Mouse (Mus musculus) MN1 (cell line): ENCODE data around the gene Cbx5.

Experiments used
- DNase-seq: peaks from one replicate; pipeline ENCODE4 v3.0.0-alpha.2; 2016; ENCODE audit warnings: low spot score

Cbx5 gene

DNA sequence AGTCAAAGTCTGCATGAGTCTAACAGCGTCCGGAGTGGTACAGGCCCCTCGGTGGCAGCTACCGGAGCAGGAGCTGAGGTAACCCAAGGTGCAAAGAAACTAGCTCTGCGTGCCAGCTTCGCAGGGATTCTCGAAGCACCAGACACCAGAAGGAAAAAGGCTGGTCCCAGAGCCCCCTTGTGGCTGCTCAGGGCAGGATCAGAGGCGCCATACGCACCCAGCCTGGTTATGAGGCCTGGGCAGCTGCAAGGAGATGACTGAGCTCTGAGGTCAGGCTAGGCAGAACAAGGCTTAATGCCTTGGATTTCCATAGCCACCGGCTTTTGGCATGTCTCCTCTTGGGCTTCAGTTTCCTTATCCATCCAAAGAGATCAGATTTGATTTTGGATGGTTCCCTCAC, 67.1 kb downstream of the Cbx5 start:
- peak; percentile 94 for DNase-seq

DNA sequence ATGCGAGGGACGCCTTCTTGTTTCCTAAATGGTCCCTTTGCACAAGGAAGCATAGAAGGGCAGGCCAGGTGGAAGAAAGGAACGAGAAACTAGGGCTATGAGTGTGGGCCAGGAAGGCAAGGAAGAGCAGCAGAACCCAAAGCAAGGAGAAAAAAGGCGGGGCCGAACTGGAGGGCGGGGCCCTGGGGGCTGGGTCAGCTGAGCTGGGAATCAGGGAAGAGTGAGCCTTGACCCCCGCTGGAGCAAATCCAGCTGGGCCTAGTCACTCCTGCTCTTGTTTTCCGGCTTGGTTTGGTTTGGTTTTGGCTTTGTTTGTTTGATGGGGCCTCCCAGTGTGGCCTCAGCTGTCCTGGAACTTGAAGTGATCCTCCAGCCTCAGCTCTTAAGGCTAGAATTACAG, 68.3 kb downstream of the Cbx5 start:
- DNase-seq: no peak

DNA sequence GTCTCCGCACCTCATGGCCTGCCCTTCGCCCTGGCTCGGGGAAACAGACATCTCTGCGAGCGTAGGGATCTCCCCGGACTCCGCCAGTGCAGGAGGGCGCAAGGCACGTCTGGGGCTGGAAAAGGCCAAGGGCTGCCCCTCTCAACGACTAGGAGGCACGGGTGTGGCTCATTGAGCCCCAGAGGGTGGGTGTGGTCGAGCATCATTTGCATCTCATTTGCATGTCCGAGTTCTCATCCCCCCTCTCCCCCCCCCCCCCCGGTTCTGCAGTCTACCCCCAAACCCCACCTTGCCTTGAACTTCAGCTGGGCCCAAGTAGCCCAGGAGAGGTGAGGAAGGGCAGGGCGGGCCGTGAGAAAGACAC, 69.3 kb downstream of the Cbx5 start:
- DNase-seq: no peak

DNA sequence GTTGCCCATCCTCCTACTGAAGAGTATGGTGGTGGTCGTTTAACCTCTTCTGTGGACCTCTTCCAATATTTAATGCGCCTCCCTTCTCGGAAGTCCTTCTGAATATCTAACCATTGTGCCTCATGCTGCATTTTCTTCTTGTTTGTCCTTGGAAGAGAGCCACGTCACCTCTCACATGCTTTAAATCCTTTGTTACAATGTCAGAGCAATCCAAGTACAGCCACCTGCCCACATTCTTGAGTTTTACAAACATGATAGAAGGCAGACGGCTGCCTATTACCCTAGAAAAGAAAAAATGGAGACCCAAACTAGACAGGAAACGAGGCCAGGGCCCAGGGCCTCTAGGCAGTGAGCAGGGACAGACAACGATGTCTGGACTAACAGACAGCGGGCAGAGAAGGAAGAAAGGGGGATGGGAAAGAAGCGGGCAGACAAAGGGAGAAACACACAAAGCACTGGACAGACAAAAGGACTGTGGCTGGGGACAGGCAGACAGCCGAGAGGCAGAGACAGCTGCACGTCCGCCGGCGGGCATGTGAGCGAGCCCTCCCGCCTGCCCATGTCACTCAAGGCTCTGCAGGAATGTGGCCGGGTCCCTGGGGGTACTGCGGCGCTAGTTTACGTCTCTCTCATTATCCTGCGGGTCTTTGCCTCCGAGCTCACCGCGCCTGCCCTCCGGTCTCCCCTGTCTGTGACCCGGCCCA, 69.9 kb downstream of the Cbx5 start:
- DNase-seq: no peak

DNA sequence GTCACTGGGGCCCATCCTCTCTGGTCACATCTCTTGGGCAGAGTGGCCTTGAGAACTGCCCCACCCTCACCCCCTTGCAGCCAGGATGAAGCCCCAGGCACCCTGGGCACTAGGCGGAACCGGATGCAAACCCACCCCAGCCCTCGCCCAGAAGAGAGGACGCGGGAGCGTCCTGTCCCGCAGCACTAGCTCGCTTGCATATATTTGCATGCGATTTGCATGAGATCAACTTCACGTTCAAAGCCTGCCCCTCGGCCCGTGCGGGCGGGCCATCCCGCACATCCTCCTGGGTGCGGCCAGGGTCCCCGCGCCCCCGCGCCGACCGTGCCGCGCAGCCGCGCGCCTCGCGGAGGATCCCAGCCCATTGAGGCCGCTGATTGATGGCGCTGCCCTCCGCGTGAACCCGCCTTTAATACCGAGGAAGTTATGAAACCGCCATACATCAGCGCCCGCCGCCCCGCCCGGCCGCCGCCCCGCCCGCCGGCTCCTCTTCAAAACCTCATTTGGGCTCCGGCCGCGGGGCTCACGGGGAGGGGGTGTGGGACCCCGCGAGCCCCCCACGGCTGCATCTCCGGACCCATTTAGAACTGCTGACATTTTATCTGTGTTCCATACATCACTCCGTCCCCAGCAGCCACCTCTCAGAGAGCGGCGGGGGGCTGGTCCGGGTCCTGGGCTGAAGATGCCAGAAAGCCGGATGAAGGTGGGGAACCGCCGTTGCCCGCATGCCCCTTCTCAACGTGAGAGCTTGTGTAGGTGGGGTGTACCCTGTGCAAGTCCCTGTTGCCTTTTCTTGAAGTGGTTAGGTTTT, 70.6 kb downstream of the Cbx5 start:
- DNase-seq: peak; percentile 82

DNA sequence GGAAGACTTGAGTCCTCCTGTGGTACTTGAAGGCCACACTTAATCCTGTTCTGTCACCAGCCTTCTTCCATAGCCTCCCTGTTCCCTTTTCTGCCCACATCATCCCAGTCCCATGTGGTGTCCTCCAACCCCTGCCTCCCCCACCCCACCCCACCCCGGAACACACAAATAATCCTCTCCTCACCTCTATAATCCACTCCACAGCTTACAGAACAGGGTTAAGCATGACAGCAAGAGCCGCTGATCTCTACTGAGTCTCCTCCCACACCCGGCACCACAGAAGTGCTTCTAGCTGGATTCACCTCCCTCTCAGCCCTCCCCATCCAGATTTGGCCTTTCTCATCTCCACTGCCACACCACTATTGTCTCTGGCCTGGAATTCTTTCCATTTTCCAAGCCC, 71.8 kb downstream of the Cbx5 start:
- peak; percentile 65 for DNase-seq

DNA sequence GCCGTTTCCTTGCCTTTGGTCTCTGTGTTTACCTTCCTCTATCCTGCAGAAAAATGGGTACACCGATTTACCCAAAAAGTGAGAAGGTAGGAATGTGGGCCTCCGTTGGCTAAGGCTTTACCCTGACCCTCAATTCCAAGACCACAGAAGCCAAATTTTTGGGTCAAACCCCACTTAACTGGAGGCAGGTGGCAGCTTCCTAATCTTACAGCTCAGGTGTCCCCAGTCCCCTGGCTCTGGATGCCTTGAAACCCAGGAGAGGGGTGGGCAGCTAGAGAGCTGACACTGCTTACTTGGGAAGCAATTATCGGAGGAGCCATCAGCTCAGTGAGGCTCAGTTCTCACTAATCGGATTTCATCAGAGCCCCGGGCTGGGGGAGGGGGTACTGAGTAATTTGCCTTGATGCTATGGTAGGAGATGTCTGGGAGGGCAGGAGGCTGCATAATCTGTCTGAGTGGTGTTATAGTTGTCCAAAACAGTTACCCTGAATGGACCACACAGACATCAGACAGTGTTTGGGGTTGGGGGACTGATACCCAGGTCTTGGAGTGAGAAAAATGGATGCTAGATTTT, 72.5 kb downstream of the Cbx5 start, which contains the start of gene Smug1:
TSS of gene Smug1 (minus strand) at position 51 of the 574 bp plus-strand sequence.
- DNase-seq: peak; percentile 63

DNA sequence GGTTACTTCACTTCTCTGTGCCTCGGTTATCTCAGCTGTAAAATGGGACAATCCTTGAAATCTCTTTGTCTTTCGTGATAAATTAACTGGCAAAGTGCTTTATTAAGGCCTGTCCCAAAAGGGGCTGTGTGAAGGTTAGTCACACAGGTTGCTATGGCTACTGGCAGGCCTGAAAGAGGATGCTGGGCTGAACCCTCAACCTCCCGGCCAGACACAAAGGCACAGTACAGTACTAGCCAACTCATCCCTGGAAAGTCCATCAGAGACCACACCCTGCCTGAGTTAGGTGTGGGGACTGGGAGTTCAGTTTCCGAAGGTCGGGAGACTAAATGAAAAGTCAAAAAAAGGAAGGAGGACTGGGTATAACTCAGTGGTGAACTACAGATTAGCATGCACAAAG, 73.7 kb downstream of the Cbx5 start:
- no peak for DNase-seq

DNA sequence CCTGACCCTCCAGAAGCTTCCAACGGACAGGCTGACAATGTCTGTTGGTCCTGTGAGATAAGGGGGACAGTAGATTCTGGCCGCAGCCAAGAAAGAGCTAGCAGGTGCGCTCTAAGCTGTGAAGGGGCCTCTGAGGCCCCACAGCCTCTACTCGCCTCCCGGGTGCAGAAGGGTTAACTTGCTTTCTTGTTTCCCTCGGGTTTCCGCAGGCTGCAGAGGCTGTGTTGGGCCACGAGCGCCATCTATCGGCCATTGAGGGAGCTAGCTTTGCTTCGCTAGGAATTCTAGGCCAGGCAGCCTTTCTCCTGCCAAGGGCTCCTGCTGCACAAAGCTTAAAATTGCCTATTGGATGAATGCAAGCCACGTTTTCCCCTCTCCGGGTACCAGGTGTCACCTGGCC, 74.2 kb downstream of the Cbx5 start:
- DNase-seq: peak; percentile 98

DNA sequence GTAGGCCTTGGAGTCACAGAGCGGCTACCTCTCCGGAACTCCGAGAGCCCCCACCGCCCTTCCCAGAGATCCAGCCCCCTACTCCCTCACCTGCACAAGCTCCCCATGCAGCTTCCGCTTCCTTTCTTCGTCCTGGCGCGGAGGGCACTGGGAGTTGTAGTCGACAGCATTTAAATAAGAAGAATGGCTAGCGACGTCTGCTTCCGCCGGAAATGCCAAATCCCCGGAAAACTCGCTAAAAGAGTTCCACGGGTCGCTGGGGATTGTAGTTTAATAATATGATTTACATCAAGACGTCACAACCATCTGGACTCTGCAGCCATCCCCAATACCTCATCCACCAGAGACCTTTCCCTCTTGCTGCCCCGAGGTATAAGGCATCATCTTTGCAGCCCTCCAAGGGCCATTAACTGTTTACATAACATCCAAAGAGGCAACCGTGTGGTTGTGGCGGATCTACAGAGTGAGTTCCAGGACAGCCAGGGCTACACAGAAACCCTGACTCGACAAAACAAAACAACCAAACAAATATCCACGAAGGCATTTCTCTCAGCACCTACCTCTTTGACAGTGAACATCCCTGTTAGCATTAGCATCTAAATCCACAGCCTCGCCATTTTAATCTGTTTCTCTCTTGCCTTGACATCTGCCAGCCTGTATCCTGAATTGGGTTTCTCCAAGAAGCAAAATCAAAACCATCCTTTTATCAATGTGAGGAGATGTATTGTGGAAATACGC, 76.3 kb downstream of the Cbx5 start:
- DNase-seq: peak; percentile 97

DNA sequence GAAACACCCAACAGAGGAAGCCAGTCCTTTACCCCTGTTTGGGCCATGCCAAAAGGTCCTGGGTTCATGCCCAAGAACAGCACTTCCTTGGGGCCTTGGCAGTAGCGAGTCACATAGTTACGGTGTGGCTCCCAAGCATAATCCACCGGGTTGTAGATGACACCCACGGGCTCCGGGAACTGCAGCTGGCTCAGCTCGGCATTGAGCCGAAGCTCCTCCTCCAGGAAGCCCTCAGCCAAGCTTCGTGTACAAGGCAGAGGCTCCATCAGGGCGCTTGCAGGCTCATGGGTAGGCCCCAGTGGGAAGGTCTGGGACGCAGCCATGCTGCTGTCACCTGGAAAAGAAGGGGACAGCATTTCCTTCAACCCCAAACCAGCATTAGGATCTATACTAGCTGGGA, 82.0 kb downstream of the Cbx5 start:
- no peak for DNase-seq

DNA sequence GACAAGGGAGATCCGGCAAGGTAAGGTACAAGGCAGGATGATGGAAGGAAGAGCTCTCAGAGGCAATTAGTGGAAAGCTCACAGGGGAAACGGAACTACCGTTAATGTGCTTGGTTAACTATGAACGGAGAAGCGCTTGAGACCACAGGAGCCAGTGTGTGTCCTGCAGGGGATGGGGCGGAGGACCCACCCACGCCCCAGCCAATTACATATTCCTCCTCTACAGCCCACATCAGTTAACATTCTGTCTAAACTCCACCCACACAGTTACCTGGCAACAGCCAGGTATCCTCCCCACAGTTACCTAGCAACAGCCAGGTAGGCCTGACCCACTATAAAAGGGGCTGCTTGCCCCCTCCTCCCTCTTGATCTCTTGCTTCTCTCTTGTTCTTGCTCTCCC, 82.7 kb downstream of the Cbx5 start:
- no peak for DNase-seq

DNA sequence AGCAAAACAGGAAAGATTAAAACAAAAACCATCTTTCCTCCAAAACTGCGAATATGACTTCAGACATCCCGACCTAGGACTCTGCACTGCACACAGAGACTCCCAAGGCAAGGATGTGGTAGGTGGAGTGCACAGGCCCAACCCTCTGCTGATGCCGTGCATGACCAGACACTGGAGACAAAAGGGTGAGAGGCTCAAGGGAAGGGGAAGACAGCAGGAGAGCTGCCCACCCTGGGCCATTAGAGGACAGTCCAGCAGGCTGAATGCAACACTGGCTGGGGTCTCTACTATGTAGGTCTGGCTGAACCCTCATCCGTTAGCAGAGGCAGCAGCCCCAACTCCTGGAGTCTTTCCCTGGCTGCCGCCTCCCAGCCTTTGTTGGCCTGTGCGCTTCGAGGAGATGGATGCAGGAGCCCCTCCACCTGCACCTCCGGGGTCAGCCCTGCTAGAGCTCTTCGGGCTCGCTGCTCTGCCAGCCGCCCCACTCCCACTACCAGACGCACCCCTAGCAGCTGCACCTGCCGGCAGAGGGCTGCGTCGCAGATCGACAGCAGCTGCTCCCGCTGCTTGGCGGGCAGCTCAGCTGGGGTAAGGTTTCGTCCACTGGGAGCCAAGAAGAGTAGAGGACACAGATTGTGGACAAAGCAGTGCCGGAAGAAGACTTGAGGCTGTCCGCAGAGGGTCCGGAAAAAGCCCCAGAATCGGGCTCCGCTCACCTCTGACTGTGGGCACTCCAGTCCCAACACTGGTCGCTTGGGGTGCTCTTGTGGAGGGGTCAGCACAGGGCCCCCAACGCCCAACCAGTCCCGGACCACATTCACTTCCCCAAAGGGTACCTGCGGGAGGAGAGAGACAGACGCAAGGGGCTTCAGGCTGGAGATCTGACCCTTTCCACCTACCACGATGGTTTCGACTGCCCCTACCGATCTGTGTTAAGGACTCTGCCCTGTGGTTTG, 84.0 kb downstream of the Cbx5 start:
- DNase-seq: no peak

DNA sequence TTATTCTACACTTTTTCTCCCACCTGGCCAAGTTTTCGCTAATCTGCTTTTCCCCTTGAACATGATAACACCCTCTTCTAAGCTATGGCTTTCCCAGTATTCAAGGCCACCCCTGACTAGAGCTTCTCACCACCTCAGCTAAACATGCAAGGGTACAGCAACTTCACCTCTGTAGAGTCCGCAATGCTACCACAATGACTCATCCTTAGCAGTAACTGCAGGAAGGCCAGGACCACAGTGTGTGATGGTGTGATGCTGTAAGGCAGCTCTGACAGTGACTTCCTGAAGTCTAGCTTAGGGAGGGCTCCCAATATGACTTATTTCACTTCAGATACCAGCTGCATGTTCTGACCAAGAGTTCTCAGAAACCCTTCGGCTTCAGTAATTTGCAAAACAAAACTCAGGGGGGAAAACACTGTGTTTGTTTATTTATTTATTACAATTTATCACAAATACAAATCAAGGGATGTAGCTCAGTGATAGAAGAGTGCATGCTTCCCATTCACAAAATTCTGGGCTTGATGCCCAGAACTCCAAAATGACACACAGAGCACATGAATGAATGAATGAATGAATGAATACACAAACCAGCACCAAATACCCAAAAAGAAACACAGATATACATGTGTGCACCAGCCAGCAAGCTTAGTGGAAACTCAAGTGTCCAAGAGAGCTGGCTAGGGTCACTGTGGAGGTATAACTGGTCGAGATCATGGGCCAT, 86.6 kb downstream of the Cbx5 start:
- DNase-seq: peak; percentile 38

DNA sequence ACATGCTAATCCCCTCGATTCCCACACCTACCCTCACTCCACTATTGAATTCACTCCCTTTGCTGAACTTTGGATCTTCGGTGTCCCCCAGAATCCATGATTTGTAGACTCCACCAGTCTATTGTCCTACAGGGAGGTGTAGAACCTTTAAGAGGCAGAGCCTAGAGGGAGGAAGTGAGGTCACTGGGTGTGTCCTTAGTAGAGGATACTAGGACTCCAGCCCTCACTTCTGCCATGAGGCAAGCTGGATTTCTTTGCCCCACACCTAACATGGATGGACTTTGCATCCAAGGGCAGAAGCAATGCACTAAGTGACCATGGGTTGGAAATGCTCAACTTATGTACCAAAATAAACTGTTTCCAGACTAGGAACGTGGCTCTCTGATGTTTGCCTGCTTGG, 87.2 kb downstream of the Cbx5 start:
- no peak for DNase-seq

DNA sequence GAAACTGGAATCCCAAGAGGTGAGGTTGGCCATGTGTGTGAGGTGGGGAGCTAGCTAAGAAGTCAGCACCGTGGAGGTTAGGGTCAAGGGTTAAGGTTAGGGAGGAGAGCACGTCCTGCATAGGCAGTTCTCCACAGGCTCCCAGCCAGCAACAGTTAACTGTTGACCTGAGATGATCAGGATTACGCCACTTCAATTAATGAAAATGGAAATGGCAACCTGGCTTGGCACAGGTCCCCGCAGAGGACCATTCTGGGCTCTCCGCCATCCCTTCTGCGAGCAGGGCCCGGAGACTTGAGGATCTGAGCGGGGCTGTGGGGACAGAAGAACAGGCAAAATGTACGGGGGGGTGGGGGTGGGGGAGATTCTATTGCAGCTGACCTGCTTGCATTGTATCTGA, 91.8 kb downstream of the Cbx5 start:
- peak; percentile 78 for DNase-seq

DNA sequence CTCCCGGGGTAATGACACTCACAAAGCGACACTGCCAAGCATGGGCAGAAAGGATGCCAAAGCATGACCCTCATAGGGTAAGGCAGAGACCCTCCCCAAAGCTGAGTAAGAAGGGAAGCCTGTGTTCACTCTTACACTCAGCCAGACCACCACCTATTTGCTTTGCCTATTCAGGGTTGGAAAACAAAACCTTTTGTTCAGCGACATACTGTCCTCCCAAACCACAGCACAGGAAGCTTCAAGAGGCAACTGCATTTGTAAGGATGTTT, 92.3 kb downstream of the Cbx5 start:
- DNase-seq: no peak

DNA sequence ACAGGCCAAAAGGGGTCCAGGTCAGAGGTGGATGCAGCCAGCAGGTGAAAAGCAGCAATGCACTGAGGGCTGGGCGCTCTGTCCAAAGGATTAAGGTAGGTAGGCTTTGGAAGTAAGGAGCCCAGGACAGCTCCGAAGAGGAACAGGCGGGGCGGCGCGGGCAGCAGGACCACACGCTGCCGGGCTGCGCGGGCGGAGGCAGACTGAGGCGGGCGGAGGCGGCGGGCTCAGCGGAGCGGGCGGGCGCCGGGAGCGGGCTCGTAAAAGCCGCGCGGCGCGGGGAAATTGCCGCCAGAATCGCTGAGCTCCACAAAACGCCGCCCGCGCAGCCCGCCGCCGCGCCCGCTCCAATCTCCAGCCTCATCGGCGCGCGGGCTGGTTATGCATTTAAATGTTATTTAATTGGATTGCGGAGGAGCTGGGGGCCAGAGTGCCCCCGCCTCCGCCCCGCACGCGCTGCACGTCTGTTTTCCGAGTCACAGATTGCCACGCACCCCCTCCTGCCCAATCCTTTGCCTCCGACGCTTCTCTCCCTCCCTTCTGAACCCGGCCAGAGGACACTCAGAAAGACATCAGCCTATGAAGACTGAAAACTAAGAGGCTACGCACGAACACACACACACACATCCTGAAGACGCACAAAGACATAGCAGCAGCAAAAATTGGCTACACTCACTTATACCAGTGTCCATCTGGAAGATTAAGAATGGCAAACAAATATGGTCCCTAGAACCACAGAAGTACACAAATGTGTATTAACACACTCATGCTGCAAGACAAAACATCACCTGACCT, 92.8 kb downstream of the Cbx5 start:
- DNase-seq: peak; percentile 74

DNA sequence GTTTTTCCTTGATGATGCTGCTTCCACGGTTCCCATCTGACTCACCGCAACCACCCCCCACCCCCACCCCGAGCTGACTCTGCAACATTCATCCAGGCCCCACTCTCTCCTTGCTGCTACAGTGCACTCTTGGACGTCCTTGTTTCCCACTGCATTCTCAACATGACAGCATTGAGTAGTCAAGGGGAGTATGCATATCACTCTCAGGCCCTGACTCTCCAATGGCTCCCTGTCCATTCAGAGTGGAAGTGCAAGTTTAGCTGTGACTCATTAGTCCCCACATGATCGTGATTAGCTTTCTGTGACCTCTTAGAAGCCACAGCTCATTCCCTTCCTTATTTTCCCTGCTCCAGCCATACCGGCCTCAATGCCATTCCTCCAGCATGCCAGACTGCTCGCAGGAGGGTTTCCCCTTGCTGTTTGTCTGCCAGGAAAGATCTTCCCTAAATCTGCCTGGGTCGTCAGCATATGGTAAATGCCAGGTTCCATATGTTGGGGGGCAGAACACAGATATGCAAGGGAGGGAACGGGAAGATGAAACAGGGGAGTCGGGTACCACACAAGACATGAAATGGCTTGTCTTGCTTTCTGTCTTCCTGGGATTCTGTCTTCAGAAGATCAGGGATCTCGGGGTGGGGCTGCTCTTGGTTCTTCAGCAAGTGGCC, 93.8 kb downstream of the Cbx5 start:
- no peak for DNase-seq

DNA sequence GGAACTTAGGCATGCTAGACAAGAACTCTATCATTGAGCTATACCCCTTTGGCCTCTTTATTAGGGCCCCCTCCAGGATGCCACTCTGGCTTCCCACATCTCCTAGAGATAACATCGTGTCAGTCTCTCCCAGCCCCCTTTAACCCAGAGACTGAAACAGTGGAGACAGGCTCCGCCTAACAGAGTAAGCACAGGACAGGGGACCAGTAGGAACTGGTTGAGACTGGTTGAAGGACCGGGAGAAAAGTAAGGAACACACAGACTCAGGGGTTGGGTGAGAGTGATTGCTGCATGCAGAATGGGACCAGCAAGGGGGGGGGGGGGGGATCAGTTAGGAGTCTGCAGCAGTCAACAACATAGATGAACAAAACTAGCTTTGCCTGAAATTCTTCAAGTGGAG, 95.4 kb downstream of the Cbx5 start:
- DNase-seq: no peak
